8 mouse cellular contexts compared by ENCODE assay signal in the genomic region with DNA sequence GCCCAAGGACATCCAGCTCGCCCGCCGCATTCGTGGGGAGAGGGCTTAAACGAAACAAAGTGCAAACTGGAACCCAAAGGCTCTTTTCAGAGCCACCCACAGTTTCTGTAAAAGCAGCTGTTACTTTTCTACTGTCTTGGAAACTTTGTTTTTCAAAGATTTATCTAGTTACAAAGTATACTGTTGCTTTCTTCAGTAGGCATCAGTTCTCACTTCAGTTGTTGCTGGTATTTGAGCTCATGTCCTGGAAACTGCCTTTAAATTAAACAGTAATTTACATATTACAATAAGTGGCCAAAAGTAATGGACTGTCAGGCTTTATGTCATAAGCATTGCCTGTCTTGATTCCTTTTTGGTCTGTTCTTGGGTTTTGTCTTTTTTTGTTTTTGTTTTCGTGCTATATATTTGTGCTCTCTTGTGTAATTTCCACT. TPM values are rescaled to one million over a fixed set of nuclear protein-coding genes. Genes with fewer than 3 reads are reported as not detected.
DNase-seq lines count a peak whose midpoint lies in the region; ATAC-seq lines count a peak whose summit lies in the region.

No protein-coding gene starts in this region.

- H3K4me2 ChIP-seq in heart, embryonic 15.5 days: peak overlapping the region; percentile 79
- H3K4me2 ChIP-seq in hindbrain, embryonic 14.5 days (replicated peaks): peak overlapping the region; percentile 35
- peak overlapping the region; percentile 39 for H3K4me2 ChIP-seq in midbrain, embryonic 16.5 days (ENCODE audit: low read length)

- peak overlapping the region; percentile 41 for H3K4me3 ChIP-seq in heart, embryonic 15.5 days
- H3K4me3 ChIP-seq in hindbrain, embryonic 14.5 days (replicated peaks; ENCODE audit: low read length): peak overlapping the region; percentile 22; the same call in 1 of the 2 replicates
- H3K4me3 ChIP-seq in midbrain, embryonic 16.5 days (ENCODE audit: low read depth, low read length): no peak overlapping the region

- WGBS in heart, embryonic 15.5 days: 11% methylated on average over 6 of the region's 6 CpGs
- WGBS in hindbrain, embryonic 14.5 days: 3% methylated on average over 6 of the region's 6 CpGs
- 3% methylated on average over 6 of the region's 6 CpGs for WGBS in midbrain, embryonic 16.5 days

- ATAC-seq in heart, embryonic 15.5 days (replicated peaks; ENCODE audit: insufficient number of reproducible peaks, insufficient read depth, low FRiP score, low read depth): no peak
- no peak for ATAC-seq in hindbrain, embryonic 14.5 days (ENCODE audit: low FRiP score)
- ATAC-seq in midbrain, embryonic 16.5 days: no peak

- no peaks in the 10 kb centered on the region for H3K36me3 ChIP-seq in heart, embryonic 15.5 days
- no peaks in the 10 kb centered on the region for H3K36me3 ChIP-seq in hindbrain, embryonic 14.5 days (replicated peaks; ENCODE audit: control insufficient read depth, insufficient read depth)
- no peaks in the 10 kb centered on the region for H3K36me3 ChIP-seq in midbrain, embryonic 16.5 days (ENCODE audit: control insufficient read depth, insufficient read depth, low read length)

- no peaks in the 10 kb centered on the region for H3K9me3 ChIP-seq in heart, embryonic 15.5 days (replicated peaks)
- no peaks in the 10 kb centered on the region for H3K9me3 ChIP-seq in hindbrain, embryonic 14.5 days (ENCODE audit: control insufficient read depth, low read length)
- no peaks in the 10 kb centered on the region for H3K9me3 ChIP-seq in midbrain, embryonic 16.5 days (replicated peaks; ENCODE audit: control insufficient read depth, low read length, poor library complexity, severe bottlenecking)

- peaks cover 17% of the 10 kb centered on the region for H3K4me1 ChIP-seq in heart, embryonic 15.5 days (replicated peaks)
- peaks cover 9% of the 10 kb centered on the region for H3K4me1 ChIP-seq in hindbrain, embryonic 14.5 days (replicated peaks; ENCODE audit: control insufficient read depth, insufficient read depth, low read length)
- H3K4me1 ChIP-seq in midbrain, embryonic 16.5 days (ENCODE audit: control insufficient read depth, insufficient read depth, low read length): peaks cover 17% of the 10 kb centered on the region

- peak overlapping the region; percentile 68 for H3K27ac ChIP-seq in heart, embryonic 15.5 days
- H3K27ac ChIP-seq in hindbrain, embryonic 14.5 days: no peak overlapping the region
- H3K27ac ChIP-seq in midbrain, embryonic 16.5 days (ENCODE audit: low read length): no peak overlapping the region

- DNase-seq in heart, adult 8-10 months (ENCODE audit: low spot score): no peak
- peak; percentile 24 for DNase-seq in ZHBTc4 (ENCODE audit: low read depth, low spot score)
- no peak for DNase-seq in hindbrain, embryonic 14.5 days (ENCODE audit: low spot score)
- no peak for DNase-seq in layer of hippocampus, postnatal 25 days (ENCODE audit: extremely low spot score in 1 of 2, low spot score in 1 of 2)
- DNase-seq in urinary bladder, postnatal 4 days (ENCODE audit: low spot score in 2 of 2): no peak
- no peak for DNase-seq in frontal cortex, adult 2 months (ENCODE audit: extremely low spot score in 1 of 2, low spot score in 1 of 2)

- H3K27me3 ChIP-seq in heart, embryonic 15.5 days: no peaks in the 10 kb centered on the region
- H3K27me3 ChIP-seq in hindbrain, embryonic 14.5 days (ENCODE audit: control insufficient read depth, insufficient read depth, low read length): no peaks in the 10 kb centered on the region
- no peaks in the 10 kb centered on the region for H3K27me3 ChIP-seq in midbrain, embryonic 16.5 days (ENCODE audit: control insufficient read depth, insufficient read depth, low read depth, low read length)

- peak overlapping the region; percentile 52 for H3K9ac ChIP-seq in heart, embryonic 15.5 days
- H3K9ac ChIP-seq in hindbrain, embryonic 14.5 days: no peak overlapping the region
- no peak overlapping the region for H3K9ac ChIP-seq in midbrain, embryonic 16.5 days (ENCODE audit: low read depth, low read length)

RNA-seq across cellular contexts. Expression of gene Hist1h3b, which starts 0.7 kb away (rescaled TPM):
- polyA plus RNA-seq in heart, embryonic 15.5 days (2015; fragmentation: Nextera tagmentation; extraction: Ambion mirVana): 3.1 and 4.7 TPM in 2 replicates
- total RNA-seq in heart, adult 8-10 months (2022): 10 to 100 TPM in 1 of 4 experiments, 1 to 10 TPM in 3; 2.4 to 16.9 (median 4.5) TPM
- 1.1 and 1.8 TPM in 2 replicates for polyA plus RNA-seq in hindbrain, embryonic 14.5 days (2014; fragmentation: Nextera tagmentation; extraction: Ambion mirVana)
- polyA plus RNA-seq in midbrain, embryonic 16.5 days (2015; fragmentation: Nextera tagmentation; extraction: Ambion mirVana): 0.89 and 1.1 TPM in 2 replicates
- 10 to 100 TPM; 12.3 to 22.8 TPM for total RNA-seq in layer of hippocampus, postnatal 25 days (2021)
- 0.76 and 1.1 TPM in 2 replicates for polyA plus RNA-seq in frontal cortex, adult 2 months (2012; rRNA removed)

RNA-seq across cellular contexts. Expression of gene Hist1h2ab, which starts 1.8 kb away (rescaled TPM):
- 15.3 and 20.4 TPM in 2 replicates for polyA plus RNA-seq in heart, embryonic 15.5 days (2015; fragmentation: Nextera tagmentation; extraction: Ambion mirVana)
- 1 to 10 TPM in 3 of 4 experiments, not detected in 1; 2.4 to 8.4 (median 4.0) TPM for total RNA-seq in heart, adult 8-10 months (2022)
- 6.7 and 9.8 TPM in 2 replicates for polyA plus RNA-seq in hindbrain, embryonic 14.5 days (2014; fragmentation: Nextera tagmentation; extraction: Ambion mirVana)
- polyA plus RNA-seq in midbrain, embryonic 16.5 days (2015; fragmentation: Nextera tagmentation; extraction: Ambion mirVana): 1.1 and 6.2 TPM in 2 replicates
- total RNA-seq in layer of hippocampus, postnatal 25 days (2021): 10 to 100 TPM; 24.8 to 42.0 TPM
- 0.82 and 2.8 TPM in 2 replicates for polyA plus RNA-seq in frontal cortex, adult 2 months (2012; rRNA removed)

RNA-seq across cellular contexts. Expression of gene Hist1h4b, which starts 4.1 kb away (rescaled TPM):
- 1.2 and 1.7 TPM in 2 replicates for polyA plus RNA-seq in heart, embryonic 15.5 days (2015; fragmentation: Nextera tagmentation; extraction: Ambion mirVana)
- total RNA-seq in heart, adult 8-10 months (2022): 1 to 10 TPM; 5.4 to 9.6 (median 6.8) TPM
- polyA plus RNA-seq in hindbrain, embryonic 14.5 days (2014; fragmentation: Nextera tagmentation; extraction: Ambion mirVana): 2.1 TPM in 1 of 2 replicates, not detected in the other
- polyA plus RNA-seq in midbrain, embryonic 16.5 days (2015; fragmentation: Nextera tagmentation; extraction: Ambion mirVana): 0.98 and 1.8 TPM in 2 replicates
- 10 to 100 TPM; 71.8 to 80.9 TPM for total RNA-seq in layer of hippocampus, postnatal 25 days (2021)
- 2.9 and 4.5 TPM in 2 replicates for polyA plus RNA-seq in frontal cortex, adult 2 months (2012; rRNA removed)

RNA-seq across cellular contexts. Expression of gene Hist1h2bb, which starts 6.2 kb away (rescaled TPM):
- 1.2 and 1.9 TPM in 2 replicates for polyA plus RNA-seq in heart, embryonic 15.5 days (2015; fragmentation: Nextera tagmentation; extraction: Ambion mirVana)
- 1 to 10 TPM; 2.6 to 6.9 (median 4.0) TPM for total RNA-seq in heart, adult 8-10 months (2022)
- polyA plus RNA-seq in hindbrain, embryonic 14.5 days (2014; fragmentation: Nextera tagmentation; extraction: Ambion mirVana): 0.64 TPM in 1 of 2 replicates, not detected in the other
- polyA plus RNA-seq in midbrain, embryonic 16.5 days (2015; fragmentation: Nextera tagmentation; extraction: Ambion mirVana): not detected in 2 replicates
- 10 to 100 TPM; 20.1 to 33.5 TPM for total RNA-seq in layer of hippocampus, postnatal 25 days (2021)
- 0.74 and 1.3 TPM in 2 replicates for polyA plus RNA-seq in frontal cortex, adult 2 months (2012; rRNA removed)

RNA-seq across cellular contexts. Expression of gene Hist1h3c, which starts 7.4 kb away (rescaled TPM):
- 2.0 and 4.1 TPM in 2 replicates for polyA plus RNA-seq in heart, embryonic 15.5 days (2015; fragmentation: Nextera tagmentation; extraction: Ambion mirVana)
- 1 to 10 TPM in 2 of 4 experiments, under 1 TPM in 1, not detected in 1; 0.82 to 5.6 (median 2.3) TPM for total RNA-seq in heart, adult 8-10 months (2022)
- polyA plus RNA-seq in hindbrain, embryonic 14.5 days (2014; fragmentation: Nextera tagmentation; extraction: Ambion mirVana): 1.1 TPM in 1 of 2 replicates, not detected in the other
- polyA plus RNA-seq in midbrain, embryonic 16.5 days (2015; fragmentation: Nextera tagmentation; extraction: Ambion mirVana): 0.76 TPM in 1 of 2 replicates, not detected in the other
- total RNA-seq in layer of hippocampus, postnatal 25 days (2021): 1 to 10 TPM; 4.6 to 6.0 TPM
- 0.24 and 0.46 TPM in 2 replicates for polyA plus RNA-seq in frontal cortex, adult 2 months (2012; rRNA removed)
